Mouse (Mus musculus) lung, postnatal 25 days (tissue): ENCODE measurements around the gene Tmem214.

Experiments used
- DNase-seq: peaks from one replicate; pipeline ENCODE4 v3.0.0; 2022; ENCODE audit warnings: low spot score

Gene Tmem214

GRCm38 (mm10) chr5:30867712-30868111 is at the start of gene Tmem214:
Gene Tmem214 (plus strand): TSS chr5:30868012.
- no peak for DNase-seq

- no peak for DNase-seq
Measured at GRCm38 (mm10) chr5:30818758-30819309, 49.0 kb upstream of the Tmem214 start.

- peak; percentile 26 for DNase-seq
Measured at GRCm38 (mm10) chr5:30822689-30823088, 45.1 kb upstream of the Tmem214 start.

GRCm38 (mm10) chr5:30823091-30823490 is 44.7 kb upstream of the Tmem214 start:
- no peak for DNase-seq

- no peak for DNase-seq
Measured at GRCm38 (mm10) chr5:30824124-30824988, 43.5 kb upstream of the Tmem214 start.

GRCm38 (mm10) chr5:30825166-30825565 is 42.6 kb upstream of the Tmem214 start:
- no peak for DNase-seq

- no peak for DNase-seq
Measured at GRCm38 (mm10) chr5:30825821-30826220, 42.0 kb upstream of the Tmem214 start.

- no peak for DNase-seq
Measured at GRCm38 (mm10) chr5:30833416-30833815, 34.4 kb upstream of the Tmem214 start.

GRCm38 (mm10) chr5:30839731-30840130 is 28.1 kb upstream of the Tmem214 start:
- DNase-seq: no peak

- DNase-seq: no peak
Measured at GRCm38 (mm10) chr5:30841896-30842295, 25.9 kb upstream of the Tmem214 start.

- peak; percentile 82 for DNase-seq
Measured at GRCm38 (mm10) chr5:30849891-30850555, 17.8 kb upstream of the Tmem214 start.

- DNase-seq: no peak
Measured at GRCm38 (mm10) chr5:30850556-30850925, 17.3 kb upstream of the Tmem214 start.

GRCm38 (mm10) chr5:30853522-30853921 is 14.3 kb upstream of the Tmem214 start:
- no peak for DNase-seq

- DNase-seq: no peak
Measured at GRCm38 (mm10) chr5:30855674-30856073, 12.1 kb upstream of the Tmem214 start.

GRCm38 (mm10) chr5:30856124-30856523 is 11.7 kb upstream of the Tmem214 start:
- no peak for DNase-seq

GRCm38 (mm10) chr5:30863852-30864251 is 4.0 kb upstream of the Tmem214 start:
- no peak for DNase-seq

- DNase-seq: no peak
Measured at GRCm38 (mm10) chr5:30864322-30864721, 3.5 kb upstream of the Tmem214 start.

- DNase-seq: no peak
Measured at GRCm38 (mm10) chr5:30866871-30867270, 941 bp upstream of the Tmem214 start.

- peak; percentile 26 for DNase-seq
Measured at GRCm38 (mm10) chr5:30868981-30869380, 1.2 kb downstream of the Tmem214 start.

GRCm38 (mm10) chr5:30869405-30870130 is 1.8 kb downstream of the Tmem214 start:
- peak; percentile 93 for DNase-seq

GRCm38 (mm10) chr5:30870131-30870406 is 2.3 kb downstream of the Tmem214 start:
- no peak for DNase-seq

GRCm38 (mm10) chr5:30872574-30872973 is 4.8 kb downstream of the Tmem214 start:
- no peak for DNase-seq

GRCm38 (mm10) chr5:30874365-30874764 is 6.6 kb downstream of the Tmem214 start:
- no peak for DNase-seq
